Mouse (Mus musculus): ENCODE measurements at regions not wholly inside any gene's neighbourhood (a gene's known extent, or its start where the extent isn't known, plus 50 kb on each side); places are given as distances from the start of the nearest gene placed in this dataset.
A peak's percentile ranks its signal among the peaks of the same experiment; 100 is the strongest.

GRCm38 (mm10) chr5:118353061-118353460, 108.0 kb downstream of the 2410131K14Rik start:
- DNase-seq (ENCODE audit: extremely low spot score in 1 of 2, low spot score in 1 of 2) = no peak

GRCm38 (mm10) chr5:118353689-118354088, 108.7 kb downstream of the 2410131K14Rik start:
- no peak for DNase-seq (ENCODE audit: extremely low spot score in 1 of 2, low spot score in 1 of 2)

GRCm38 (mm10) chr5:118354127-118354526, 109.1 kb downstream of the 2410131K14Rik start:
- DNase-seq (ENCODE audit: extremely low spot score in 1 of 2, low spot score in 1 of 2) = no peak

- DNase-seq (ENCODE audit: extremely low spot score in 1 of 2, low spot score in 1 of 2) = no peak
These were observed 109.8 kb downstream of the 2410131K14Rik start for GRCm38 (mm10) chr5:118354871-118355270.

GRCm38 (mm10) chr5:118355287-118355686, 110.3 kb downstream of the 2410131K14Rik start:
- no peak for DNase-seq (ENCODE audit: extremely low spot score in 1 of 2, low spot score in 1 of 2)

- DNase-seq (ENCODE audit: extremely low spot score in 1 of 2, low spot score in 1 of 2) = no peak
These were observed 110.8 kb downstream of the 2410131K14Rik start for GRCm38 (mm10) chr5:118355691-118356337.

GRCm38 (mm10) chr5:118359646-118360373, 114.8 kb downstream of the 2410131K14Rik start:
- no peak for DNase-seq (ENCODE audit: extremely low spot score in 1 of 2, low spot score in 1 of 2)

GRCm38 (mm10) chr5:118360374-118361064, 115.5 kb downstream of the 2410131K14Rik start:
- DNase-seq (ENCODE audit: extremely low spot score in 1 of 2, low spot score in 1 of 2) = no peak

- DNase-seq (ENCODE audit: extremely low spot score in 1 of 2, low spot score in 1 of 2) = no peak
These were observed 116.3 kb downstream of the 2410131K14Rik start for GRCm38 (mm10) chr5:118361133-118361852.

- no peak for DNase-seq (ENCODE audit: extremely low spot score in 1 of 2, low spot score in 1 of 2)
These were observed 116.9 kb downstream of the 2410131K14Rik start for GRCm38 (mm10) chr5:118361853-118362406.

- DNase-seq (ENCODE audit: extremely low spot score in 1 of 2, low spot score in 1 of 2) = no peak
These were observed 117.7 kb downstream of the 2410131K14Rik start for GRCm38 (mm10) chr5:118362738-118363137.

- no peak for DNase-seq (ENCODE audit: extremely low spot score in 1 of 2, low spot score in 1 of 2)
These were observed 118.1 kb downstream of the 2410131K14Rik start for GRCm38 (mm10) chr5:118363154-118363553.

- DNase-seq (ENCODE audit: extremely low spot score in 1 of 2, low spot score in 1 of 2) = no peak
These were observed 119.6 kb downstream of the 2410131K14Rik start for GRCm38 (mm10) chr5:118364646-118365045.

GRCm38 (mm10) chr5:118365196-118365595, 120.2 kb downstream of the 2410131K14Rik start:
- DNase-seq (ENCODE audit: extremely low spot score in 1 of 2, low spot score in 1 of 2) = no peak

GRCm38 (mm10) chr5:118365651-118366050, 120.6 kb downstream of the 2410131K14Rik start:
- DNase-seq (ENCODE audit: extremely low spot score in 1 of 2, low spot score in 1 of 2) = no peak

GRCm38 (mm10) chr5:118367047-118367446, 122.0 kb downstream of the 2410131K14Rik start:
- no peak for DNase-seq (ENCODE audit: extremely low spot score in 1 of 2, low spot score in 1 of 2)

- peak; percentile 25 to 29 for DNase-seq (ENCODE audit: extremely low spot score in 1 of 2, low spot score in 1 of 2)
These were observed 128.6 kb downstream of the 2410131K14Rik start for GRCm38 (mm10) chr5:118373581-118373981.

GRCm38 (mm10) chr5:118374968-118375367, 129.9 kb downstream of the 2410131K14Rik start:
- DNase-seq (ENCODE audit: extremely low spot score in 1 of 2, low spot score in 1 of 2) = no peak

GRCm38 (mm10) chr5:118375916-118376315, 130.9 kb downstream of the 2410131K14Rik start:
- no peak for DNase-seq (ENCODE audit: extremely low spot score in 1 of 2, low spot score in 1 of 2)

- DNase-seq (ENCODE audit: extremely low spot score in 1 of 2, low spot score in 1 of 2) = no peak
These were observed 131.5 kb downstream of the 2410131K14Rik start for GRCm38 (mm10) chr5:118376478-118376877.

Data from layer of hippocampus, postnatal 25 days (tissue).